Mouse (Mus musculus) liver, adult (tissue): ENCODE measurements around the gene Angel2.

Experiments used
- GATA4 ChIP-seq: IDR thresholded peaks from 2 replicates; pipeline ENCODE4 v1.6.1; 2014; ENCODE audit warnings: mild to moderate bottlenecking, low read length; ENCODE audit not compliant: insufficient replicate concordance

Gene Angel2

DNA sequence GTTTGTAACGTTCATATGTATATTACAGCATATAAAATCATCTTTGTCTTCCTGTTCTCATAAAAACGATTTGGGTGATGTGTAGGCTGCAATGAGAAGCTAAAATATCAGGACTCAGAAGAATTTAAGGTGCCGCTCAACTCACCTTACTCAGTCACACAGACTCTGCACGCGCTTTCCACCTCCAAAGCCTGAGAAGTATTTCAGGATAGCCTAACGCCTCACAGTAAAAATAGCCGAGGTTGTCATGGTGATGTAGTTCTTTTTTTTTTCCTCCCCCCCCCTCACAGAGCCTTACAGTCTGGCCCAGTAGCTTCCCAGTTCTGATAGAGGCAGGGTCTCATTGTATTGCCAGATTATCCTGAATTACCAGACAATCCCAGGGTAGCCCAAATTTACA is 6.0 kb upstream of the Angel2 start:
- TF ChIP-seq GATA4, result no peak

DNA sequence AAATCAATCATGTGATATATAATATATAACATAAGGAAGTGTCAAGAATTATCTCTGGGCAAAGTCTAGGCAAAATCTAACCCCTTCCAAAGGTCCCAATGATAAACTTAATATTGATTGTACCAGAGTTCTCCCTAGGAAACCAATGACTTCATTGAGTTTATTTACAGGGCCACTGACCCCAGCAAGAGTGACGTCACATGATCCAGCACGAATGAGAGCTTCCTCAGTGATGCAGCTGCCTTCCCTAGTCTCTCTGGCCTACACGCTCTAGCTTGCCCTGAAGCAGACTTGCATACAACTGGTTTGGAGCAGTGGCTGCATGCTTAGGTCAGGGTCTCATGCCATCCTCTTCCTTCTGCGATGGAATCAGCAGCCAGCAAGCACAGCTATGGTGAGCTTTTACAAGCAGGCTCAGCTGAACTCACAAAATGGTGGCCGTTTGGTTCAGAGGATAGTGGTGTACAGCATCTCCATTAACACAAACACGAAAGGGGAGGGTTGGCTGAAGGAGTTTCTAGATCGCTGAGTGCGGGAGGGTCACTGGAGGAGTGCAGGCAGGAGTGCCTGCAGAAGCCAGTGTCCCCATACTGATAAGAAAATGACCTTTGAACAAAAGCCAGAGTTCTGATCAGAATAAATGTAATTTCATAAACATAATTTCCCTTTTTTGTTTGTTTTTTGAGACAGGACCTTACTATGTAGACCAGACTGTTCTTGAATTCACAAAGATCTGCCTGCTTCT is 5.0 kb upstream of the Angel2 start:
- TF ChIP-seq GATA4, result no peak

DNA sequence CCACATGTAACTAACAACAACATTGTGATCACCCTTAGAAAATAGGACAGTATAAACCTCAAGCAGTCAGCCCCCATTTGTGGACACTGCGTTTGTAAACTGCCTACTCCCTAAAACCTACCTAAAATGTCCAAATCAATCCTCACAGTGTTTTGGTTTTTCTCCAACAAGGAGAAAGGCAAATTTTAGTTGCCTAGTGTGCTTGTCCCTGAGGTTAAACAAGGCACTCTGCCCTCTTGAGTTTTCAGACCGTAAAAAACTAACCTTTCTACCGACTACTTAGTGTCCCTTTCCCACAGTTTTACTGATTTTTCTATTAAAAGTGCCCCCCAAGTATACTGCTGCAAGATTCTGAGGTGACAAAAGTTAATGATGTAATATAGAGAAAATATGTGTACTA is 2.4 kb downstream of the Angel2 start:
- TF ChIP-seq GATA4, result no peak

DNA sequence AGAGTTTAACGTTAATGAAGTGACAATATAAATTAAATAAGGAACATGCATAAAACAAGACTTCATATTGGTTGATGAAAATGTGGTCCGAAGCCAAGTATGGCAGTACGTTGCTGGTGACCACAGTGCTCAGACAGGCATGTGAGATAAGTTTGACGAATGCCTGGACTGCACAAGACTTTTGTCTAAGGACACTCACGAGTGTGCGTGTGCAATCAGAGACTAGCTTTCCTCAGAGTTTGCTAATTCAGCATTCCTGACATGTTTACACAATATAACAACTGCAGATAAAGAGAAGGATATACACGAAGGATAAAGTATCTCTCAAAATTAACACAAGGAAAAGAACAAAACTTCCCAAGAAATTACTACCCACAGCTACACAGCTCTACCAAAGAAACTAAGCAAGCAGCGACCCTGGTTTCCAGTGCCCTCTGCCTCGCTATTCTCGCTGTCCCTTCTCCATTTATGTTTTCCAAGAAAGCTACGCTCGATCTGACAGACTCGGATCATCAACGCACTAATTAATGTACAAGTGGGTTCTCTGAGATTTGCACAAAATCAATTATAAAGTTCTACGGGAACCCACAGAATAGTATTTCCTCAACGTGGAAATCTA is 2.9 kb downstream of the Angel2 start:
- no peak for TF ChIP-seq GATA4

DNA sequence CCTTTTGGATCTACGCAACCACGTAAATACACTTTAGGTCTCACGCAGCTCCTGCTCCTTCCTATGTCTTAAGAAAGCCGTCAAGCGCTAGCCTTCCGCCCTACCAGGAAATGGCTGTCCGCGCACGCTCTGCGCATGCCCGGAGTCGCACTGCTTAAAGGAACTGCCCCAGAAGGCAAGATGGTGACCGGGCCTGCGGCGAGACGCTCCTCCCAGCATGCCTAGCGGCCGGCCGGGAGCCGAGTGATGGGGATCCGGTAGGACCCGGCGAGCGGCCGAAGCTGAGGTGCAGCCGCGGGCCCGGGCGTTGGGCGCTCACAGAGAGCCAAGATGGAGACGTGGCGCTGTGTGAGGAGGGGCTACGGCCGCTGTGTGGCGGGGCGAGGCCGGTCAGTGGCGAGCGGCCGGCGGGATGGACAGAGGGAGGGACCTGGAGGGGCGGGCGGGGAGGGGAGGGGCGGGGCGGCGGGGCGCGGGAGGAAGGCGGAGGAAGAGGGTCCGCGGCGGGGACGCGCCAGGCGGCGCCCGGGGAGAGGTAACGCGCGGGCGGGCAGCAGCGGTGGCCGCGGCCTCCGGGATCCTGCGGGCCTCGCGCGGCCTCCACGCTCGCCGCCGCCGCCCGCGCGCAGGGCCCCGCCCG is 3.6 kb downstream of the Angel2 start:
- TF ChIP-seq GATA4, result peak; percentile 35; the same call in 1 of the 2 replicates

DNA sequence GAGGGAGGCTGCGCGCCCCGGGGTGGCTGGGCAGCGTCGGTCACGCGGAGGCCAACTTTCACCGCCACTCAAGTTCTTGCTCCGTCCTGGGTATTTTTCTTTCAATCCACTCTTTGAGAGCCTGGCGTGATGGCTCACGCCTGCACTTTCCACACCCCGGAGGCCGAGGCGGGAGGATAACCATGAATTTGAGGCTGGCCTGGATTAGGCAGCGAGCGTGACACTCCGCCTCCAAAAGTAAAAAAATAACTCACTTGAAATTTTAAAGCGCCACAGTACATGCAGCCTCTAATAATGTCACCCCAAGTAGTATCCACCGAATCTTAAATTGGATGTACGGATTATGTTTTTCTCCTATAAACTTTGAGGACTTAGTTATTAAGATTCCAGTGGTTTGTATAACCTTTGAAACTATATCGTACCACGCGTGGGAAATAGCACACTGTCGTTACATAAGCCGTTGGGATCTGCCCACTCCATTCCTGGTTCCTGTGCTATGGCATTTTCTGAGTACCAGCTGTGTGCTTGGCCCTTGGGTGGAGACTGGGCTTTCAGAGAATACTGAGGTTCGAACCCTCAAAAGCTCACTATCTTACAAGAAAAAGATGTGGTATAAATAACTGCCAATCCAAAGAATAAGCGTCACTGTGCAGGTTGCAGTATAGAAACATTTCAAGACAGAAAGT is 4.2 kb downstream of the Angel2 start:
- no peak for TF ChIP-seq GATA4

DNA sequence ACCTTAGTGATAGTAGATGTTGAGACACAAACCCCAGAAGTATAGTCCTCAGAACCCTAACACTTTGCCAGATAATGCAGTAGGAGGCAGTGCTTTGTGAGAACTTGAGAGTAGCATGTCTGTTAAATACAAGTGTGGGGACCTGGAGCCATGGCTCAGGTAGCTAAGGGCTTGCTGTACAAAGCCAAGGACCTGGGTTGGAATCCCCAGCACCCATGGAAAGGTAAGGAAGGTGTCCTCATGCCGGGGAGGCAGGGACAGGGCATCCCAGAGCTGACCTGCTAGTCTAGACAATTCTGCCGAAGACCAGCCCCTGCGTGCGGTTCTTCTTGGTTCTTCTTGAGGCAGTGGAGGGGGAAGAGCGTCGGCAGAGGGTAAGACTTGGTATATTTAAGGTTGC is 5.3 kb downstream of the Angel2 start:
- no peak for TF ChIP-seq GATA4

DNA sequence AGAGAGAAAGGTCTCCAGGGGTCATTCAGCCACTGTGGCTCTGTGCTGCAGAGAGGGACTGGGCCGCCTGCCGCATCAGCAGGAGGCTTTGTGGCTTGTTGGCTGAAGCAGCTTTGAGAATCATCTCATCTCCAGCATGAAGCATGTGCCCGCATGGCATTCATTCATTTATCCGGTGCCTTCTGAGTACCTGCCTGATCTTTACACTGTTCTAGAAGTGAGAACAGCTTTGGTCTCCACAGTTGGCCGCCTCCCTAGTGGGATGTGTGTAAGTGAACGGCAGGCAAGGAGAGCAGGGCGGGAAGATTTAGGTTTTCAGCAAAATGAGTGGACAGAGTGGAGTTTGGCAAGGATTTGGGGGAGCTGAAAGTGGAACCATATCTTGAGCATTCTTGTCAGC is 14.9 kb downstream of the Angel2 start:
- TF ChIP-seq GATA4, result no peak

DNA sequence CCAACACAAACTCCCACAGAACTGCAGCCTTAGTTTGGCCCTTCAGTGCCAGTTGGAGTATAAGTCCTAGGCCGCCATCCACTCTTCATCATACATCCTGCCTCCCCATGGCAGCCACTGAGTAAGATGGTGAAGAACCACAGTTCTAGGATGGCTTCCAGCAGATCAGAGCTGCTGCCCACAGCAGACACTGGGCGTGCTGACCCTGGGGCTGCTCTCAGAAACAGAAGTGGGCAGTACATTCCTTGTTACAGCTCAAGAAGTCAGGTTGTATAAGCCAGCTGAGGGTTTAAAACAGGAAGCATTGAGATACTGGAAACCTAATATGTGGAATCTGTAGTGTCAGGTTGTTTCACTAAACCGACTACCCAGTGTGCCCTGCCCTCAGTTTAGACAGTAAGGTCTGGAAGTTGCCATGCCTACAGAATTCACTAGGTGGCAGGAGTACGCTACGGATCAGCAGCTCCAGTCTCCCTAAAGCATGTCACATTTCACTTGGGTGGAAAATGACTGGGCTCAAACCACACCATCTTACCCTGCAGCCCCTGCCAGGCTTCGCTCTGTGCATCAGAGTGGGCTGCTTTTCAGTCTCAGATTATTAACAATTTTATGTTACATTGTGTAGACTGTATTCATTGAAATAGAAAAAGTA is 19.3 kb downstream of the Angel2 start:
- TF ChIP-seq GATA4, result no peak

DNA sequence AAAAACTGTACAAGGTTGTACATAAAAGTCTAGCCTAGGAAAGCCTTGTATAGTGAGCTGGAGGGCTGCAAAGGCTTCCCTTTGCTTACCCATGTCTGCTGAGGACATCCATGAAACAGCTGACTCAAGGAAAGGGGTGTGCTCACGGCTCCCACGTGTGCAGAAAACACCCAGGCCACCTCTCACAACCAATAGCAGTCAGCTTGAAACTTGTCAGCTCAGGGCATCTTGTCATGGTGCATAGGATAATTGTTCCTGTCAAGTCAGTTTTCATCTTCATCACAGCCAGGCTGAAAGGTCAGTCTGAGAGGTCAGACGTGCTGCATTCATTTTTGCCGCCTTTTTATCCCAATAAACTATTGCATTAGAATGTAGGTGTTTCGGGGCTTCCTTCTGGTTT is 23.1 kb downstream of the Angel2 start:
- TF ChIP-seq GATA4, result no peak

DNA sequence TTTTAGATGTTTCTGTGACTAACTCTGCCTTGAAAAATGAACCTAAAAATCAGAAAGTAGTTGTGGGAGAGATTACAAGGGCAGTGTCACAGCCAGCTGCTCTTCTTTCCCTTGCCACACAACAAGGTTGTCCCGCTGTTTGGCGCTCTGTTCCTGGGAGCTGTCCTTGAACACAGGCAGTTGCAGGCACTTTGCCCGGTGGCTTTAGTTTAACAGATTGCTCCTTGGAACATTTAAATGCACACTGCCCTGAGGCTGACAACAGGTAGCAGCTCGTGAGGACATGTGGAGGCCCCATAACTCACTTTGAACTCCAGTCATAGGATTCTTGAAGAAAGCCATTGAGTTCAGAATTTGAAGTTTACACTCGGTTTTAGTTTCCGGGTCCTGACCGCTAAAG is 23.5 kb downstream of the Angel2 start:
- TF ChIP-seq GATA4, result no peak

DNA sequence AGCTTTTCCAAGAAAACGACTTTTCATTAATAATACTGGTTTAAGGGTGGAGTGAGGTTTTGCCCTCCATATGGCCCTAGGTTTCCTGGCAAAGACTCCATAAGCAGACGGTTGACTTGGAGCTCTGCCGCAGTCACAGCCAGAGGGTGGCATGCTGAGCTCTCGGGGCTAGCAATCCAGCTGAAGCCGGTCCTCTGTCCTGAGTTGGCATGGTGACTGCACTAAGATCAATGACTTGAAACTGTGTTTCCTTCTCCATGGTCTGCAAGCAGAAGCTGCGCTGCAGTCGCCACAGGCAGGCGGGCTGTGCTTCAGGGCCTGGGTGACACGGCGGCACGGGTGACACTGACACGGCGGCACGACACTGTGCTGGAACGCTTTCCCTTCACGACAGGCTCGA is 23.9 kb downstream of the Angel2 start:
- no peak for TF ChIP-seq GATA4

DNA sequence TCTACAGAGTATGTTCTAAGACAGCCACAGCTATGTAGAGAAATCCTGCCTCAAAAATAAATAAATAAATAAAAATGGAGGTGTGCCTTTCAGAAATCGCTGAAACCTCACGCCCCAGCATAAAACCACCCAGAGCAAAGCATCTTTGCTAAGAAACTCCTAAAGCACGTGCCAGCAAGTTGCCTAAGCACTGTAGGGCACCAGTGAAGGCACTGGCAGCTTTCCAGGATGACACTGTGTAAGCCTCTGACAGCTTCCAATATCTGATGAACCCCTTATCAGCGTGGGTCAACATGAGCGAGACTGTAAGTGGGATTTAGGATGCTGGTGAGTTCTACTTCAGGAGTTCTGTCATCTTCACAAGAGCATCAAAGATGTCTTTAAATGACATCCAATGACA is 26.1 kb downstream of the Angel2 start:
- TF ChIP-seq GATA4, result no peak

DNA sequence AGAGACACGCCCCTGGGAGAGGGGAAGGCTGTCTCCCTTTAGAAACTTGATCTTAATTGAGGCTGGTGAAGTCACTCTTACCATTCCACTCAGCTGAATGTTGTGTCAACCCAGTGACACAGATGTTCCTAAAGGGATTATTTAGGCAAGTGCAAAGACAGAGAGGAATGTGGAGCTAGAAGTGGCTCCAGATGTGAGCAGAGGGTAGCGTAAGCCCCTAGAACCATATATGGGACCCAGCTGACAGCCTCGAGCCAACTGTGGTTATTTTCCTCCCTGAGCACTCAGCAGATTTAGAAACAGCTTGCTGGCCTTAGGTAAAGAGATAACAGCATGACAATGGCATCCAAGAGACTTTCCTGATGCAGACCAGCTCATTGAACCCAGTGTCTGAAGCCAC is 28.1 kb downstream of the Angel2 start:
- no peak for TF ChIP-seq GATA4

DNA sequence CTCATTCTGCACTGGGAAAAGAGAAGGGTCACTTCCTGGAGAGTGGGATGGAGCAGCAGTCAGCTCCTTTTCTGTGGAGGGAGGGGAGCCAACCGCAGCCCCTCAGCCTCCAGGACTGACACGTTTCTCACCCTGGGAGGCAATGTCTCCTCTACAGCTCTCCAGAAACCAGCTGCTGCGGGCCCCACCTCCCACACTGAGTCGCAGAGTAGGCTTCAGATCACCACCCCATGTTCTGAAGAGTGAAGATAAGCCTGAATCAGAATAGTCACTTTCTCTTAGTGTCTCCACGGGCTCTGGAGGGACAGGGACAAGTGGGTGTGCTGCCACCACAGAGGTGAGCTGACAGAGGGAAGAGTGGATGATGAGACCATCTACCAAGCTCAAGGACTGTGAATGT is 33.9 kb downstream of the Angel2 start:
- no peak for TF ChIP-seq GATA4
